Comparison of ENCODE assay signal across 11 mouse cellular contexts in genomic region chr4:133375812-133376577, GRCm38 (mm10). TPM values are rescaled to one million over a fixed set of nuclear protein-coding genes. Genes with fewer than 3 reads are reported as not detected.
DNase-seq lines count a peak whose midpoint lies in the region; ATAC-seq and TF ChIP-seq lines count a peak whose summit lies in the region.
"Had no signal": no experiment of that assay in that cellular context is flagged by ENCODE, and none has a peak within 500 bp of the region (broad histone marks: within the 10 kb centered on the region; RNA-seq: fewer than 3 reads in every experiment).

No protein-coding gene starts in this region.

- H3K4me1 ChIP-seq in heart, embryonic 15.5 days (replicated peaks): peaks cover 74% of the 10 kb centered on the region
- H3K4me1 ChIP-seq in midbrain, embryonic 14.5 days (ENCODE audit: control insufficient read depth, insufficient read depth, low read length): peaks cover 39% of the 10 kb centered on the region
- peaks cover 41% of the 10 kb centered on the region for H3K4me1 ChIP-seq in midbrain, postnatal 0 days (ENCODE audit: insufficient read depth, low read length)
- H3K4me1 ChIP-seq in liver, embryonic 15.5 days (replicated peaks): peaks cover 97% of the 10 kb centered on the region

- peak overlapping the region; percentile 19; the same call in 1 of the 2 replicates for H3K9ac ChIP-seq in heart, embryonic 15.5 days
- H3K9ac ChIP-seq in midbrain, embryonic 14.5 days (replicated peaks; ENCODE audit: low read length): 0 out of 2 replicates have a peak overlapping the region, but pooled peaks have one; percentile 29
- no peak overlapping the region for H3K9ac ChIP-seq in midbrain, postnatal 0 days (replicated peaks; ENCODE audit: low read length, poor library complexity, severe bottlenecking)
- no peak overlapping the region for H3K9ac ChIP-seq in liver, embryonic 15.5 days
- H3K9ac ChIP-seq: hindbrain, embryonic 14.5 days had no signal

- 60% methylated on average over 10 of the region's 10 CpGs for WGBS in heart, embryonic 15.5 days
- WGBS in midbrain, embryonic 14.5 days: 38% methylated on average over 10 of the region's 10 CpGs
- WGBS in midbrain, postnatal 0 days: 37% methylated on average over 10 of the region's 10 CpGs
- WGBS in liver, embryonic 15.5 days (ENCODE audit: insufficient replicate concordance): 31% methylated on average over 10 of the region's 10 CpGs

- peak overlapping the region; percentile 37; the same call in 1 of the 2 replicates for H3K27ac ChIP-seq in heart, embryonic 15.5 days
- H3K27ac ChIP-seq in midbrain, embryonic 14.5 days (replicated peaks; ENCODE audit: low read depth, low read length): no peak overlapping the region
- H3K27ac ChIP-seq in midbrain, postnatal 0 days (ENCODE audit: low read depth, low read length): no peak overlapping the region
- H3K27ac ChIP-seq in liver, embryonic 15.5 days (replicated peaks): peak overlapping the region; percentile 55
- H3K27ac ChIP-seq: hindbrain, embryonic 14.5 days had no signal

- no peaks in the 10 kb centered on the region for H3K27me3 ChIP-seq in heart, embryonic 15.5 days
- no peaks in the 10 kb centered on the region for H3K27me3 ChIP-seq in midbrain, embryonic 14.5 days (ENCODE audit: control insufficient read depth, insufficient read depth, low read length)
- no peaks in the 10 kb centered on the region for H3K27me3 ChIP-seq in midbrain, postnatal 0 days (ENCODE audit: insufficient read depth, low read length)
- H3K27me3 ChIP-seq in liver, embryonic 15.5 days: no peaks in the 10 kb centered on the region

- no peaks in the 10 kb centered on the region for H3K9me3 ChIP-seq in heart, embryonic 15.5 days (replicated peaks)
- H3K9me3 ChIP-seq in midbrain, embryonic 14.5 days (ENCODE audit: control insufficient read depth, low read length): no peaks in the 10 kb centered on the region
- H3K9me3 ChIP-seq in midbrain, postnatal 0 days (ENCODE audit: low read length): no peaks in the 10 kb centered on the region
- no peaks in the 10 kb centered on the region for H3K9me3 ChIP-seq in liver, embryonic 15.5 days (replicated peaks)

- H3K36me3 ChIP-seq in heart, embryonic 15.5 days: no peaks in the 10 kb centered on the region
- H3K36me3 ChIP-seq in midbrain, embryonic 14.5 days (ENCODE audit: control insufficient read depth, insufficient read depth, low read length): no peaks in the 10 kb centered on the region
- no peaks in the 10 kb centered on the region for H3K36me3 ChIP-seq in midbrain, postnatal 0 days (ENCODE audit: insufficient read depth, low read length)
- H3K36me3 ChIP-seq in liver, embryonic 15.5 days (replicated peaks): peaks cover 14% of the 10 kb centered on the region; the same call in 1 of the 2 replicates

- no peak overlapping the region for H3K4me3 ChIP-seq in heart, embryonic 15.5 days
- H3K4me3 ChIP-seq in midbrain, embryonic 14.5 days (replicated peaks; ENCODE audit: low read depth, low read length): no peak overlapping the region
- no peak overlapping the region for H3K4me3 ChIP-seq in midbrain, postnatal 0 days (ENCODE audit: low read depth, low read length)
- no peak overlapping the region for H3K4me3 ChIP-seq in liver, embryonic 15.5 days (replicated peaks)

- intact Hi-C loops in heart, postnatal 14 days (cut with DNase I): no loop called here

- ATAC-seq in heart, embryonic 15.5 days (replicated peaks; ENCODE audit: insufficient number of reproducible peaks, insufficient read depth, low FRiP score, low read depth): no peak
- no peak for ATAC-seq in midbrain, embryonic 14.5 days (ENCODE audit: low FRiP score, low TSS enrichment)
- ATAC-seq in midbrain, postnatal 0 days (ENCODE audit: low FRiP score): no peak
- ATAC-seq in liver, embryonic 15.5 days (ENCODE audit: insufficient read depth): peak; percentile 32; the same call in 1 of the 2 replicates
- ATAC-seq: forebrain, embryonic 14.5 days had no signal

- H3K4me2 ChIP-seq in heart, embryonic 15.5 days: no peak overlapping the region
- no peak overlapping the region for H3K4me2 ChIP-seq in midbrain, embryonic 14.5 days (ENCODE audit: low read length)
- H3K4me2 ChIP-seq in midbrain, postnatal 0 days (ENCODE audit: low read depth, low read length, poor library complexity, severe bottlenecking): no peak overlapping the region
- H3K4me2 ChIP-seq in liver, embryonic 15.5 days: peak overlapping the region; percentile 23; the same call in 1 of the 2 replicates
- H3K4me2 ChIP-seq: hindbrain, embryonic 14.5 days had no signal

- DNase-seq in heart, postnatal 14 days: no peak
- peak; percentile 23 for DNase-seq in midbrain, embryonic 14.5 days
- DNase-seq in midbrain, postnatal 0 days (ENCODE audit: low spot score): no peak
- DNase-seq in cerebellum, adult 9-11 months: peak; percentile 60
- DNase-seq in testis, postnatal 14 days (ENCODE audit: low spot score): no peak
- no peak for DNase-seq in adrenal gland, adult 2 months
- DNase-seq: lung, postnatal 14 days had no signal

- TF ChIP-seq CTCF in midbrain, postnatal 0 days (IDR thresholded peaks at IDR 0.05): no peak

RNA-seq across cellular contexts. Expression of gene Slc9a1, which starts 6.5 kb away (rescaled TPM):
- polyA plus RNA-seq in heart, embryonic 15.5 days (2015; fragmentation: Nextera tagmentation; extraction: Ambion mirVana): 6.6 and 8.2 TPM in 2 replicates
- total RNA-seq in heart, postnatal 14 days (2021): 10 to 100 TPM; 21.2 to 22.9 TPM
- 8.2 and 8.3 TPM in 2 replicates for polyA plus RNA-seq in midbrain, embryonic 14.5 days (2014; fragmentation: Nextera tagmentation; extraction: Ambion mirVana)
- 29.5 and 34.9 TPM in 2 replicates for total RNA-seq in midbrain, postnatal 0 days (2014; rRNA removed)
- 11.8 and 12.8 TPM in 2 replicates for polyA plus RNA-seq in midbrain, postnatal 0 days (2015; fragmentation: Nextera tagmentation; extraction: Ambion mirVana)
- polyA plus RNA-seq in liver, embryonic 15.5 days (2015; fragmentation: Nextera tagmentation; extraction: Ambion mirVana): 2.9 and 3.0 TPM in 2 replicates
- 10 to 100 TPM; 57.8 to 69.0 TPM for total RNA-seq in adrenal gland, adult 2 months (2021)
- polyA plus RNA-seq in adrenal gland, adult 2 months (2012; rRNA removed): 104 and 127 TPM in 2 replicates

RNA-seq across cellular contexts. Expression of gene Wdtc1, which starts 22.7 kb away (rescaled TPM):
- 11.4 and 14.3 TPM in 2 replicates for polyA plus RNA-seq in heart, embryonic 15.5 days (2015; fragmentation: Nextera tagmentation; extraction: Ambion mirVana)
- total RNA-seq in heart, postnatal 14 days (2021): 10 to 100 TPM; 65.7 to 70.6 TPM
- 21.3 and 24.9 TPM in 2 replicates for polyA plus RNA-seq in midbrain, embryonic 14.5 days (2014; fragmentation: Nextera tagmentation; extraction: Ambion mirVana)
- 43.0 and 54.8 TPM in 2 replicates for total RNA-seq in midbrain, postnatal 0 days (2014; rRNA removed)
- polyA plus RNA-seq in midbrain, postnatal 0 days (2015; fragmentation: Nextera tagmentation; extraction: Ambion mirVana): 14.4 and 15.6 TPM in 2 replicates
- polyA plus RNA-seq in liver, embryonic 15.5 days (2015; fragmentation: Nextera tagmentation; extraction: Ambion mirVana): 8.1 and 8.5 TPM in 2 replicates
- total RNA-seq in adrenal gland, adult 2 months (2021): 10 to 100 TPM; 56.3 to 56.9 TPM
- polyA plus RNA-seq in adrenal gland, adult 2 months (2012; rRNA removed): 75.2 and 83.0 TPM in 2 replicates

Comparison
In these comparisons a context has a peak if more than half of its experiments do, and no peak if none do; other contexts are left out.
1. H3K9ac ChIP-seq: peak in heart, embryonic 15.5 days (single experiment) and midbrain, embryonic 14.5 days (single experiment); none in midbrain, postnatal 0 days (single experiment) and liver, embryonic 15.5 days (single experiment).
2. DNase-seq: peak in midbrain, embryonic 14.5 days (single experiment) and cerebellum, adult 9-11 months (single experiment); none in heart, postnatal 14 days (0 of 2), midbrain, postnatal 0 days (single experiment), testis, postnatal 14 days (single experiment) and adrenal gland, adult 2 months (single experiment).
3. H3K27ac ChIP-seq: peak in heart, embryonic 15.5 days (single experiment) and liver, embryonic 15.5 days (single experiment); none in midbrain, embryonic 14.5 days (single experiment) and midbrain, postnatal 0 days (single experiment).